Mouse (Mus musculus) limb, embryonic 10.5 days (tissue): Measurements from ENCODE around the gene Prr7. TPM values are rescaled to one million over a fixed set of nuclear protein-coding genes. Genes with fewer than 3 reads are reported as not detected.
A peak's percentile ranks its signal among the peaks of the same experiment; 100 is the strongest.

ENCODE experiments used
- microRNA-seq: library from miRNA; unstranded; fragments of <30 nt; microRNA quantifications from one replicate; pipeline ENCODE4, GENCODE M21; 2017
- polyA plus RNA-seq: library from polyadenylated mRNA; unstranded; fragments of >200 nt; fragmentation: Nextera tagmentation; extraction: Ambion mirVana; gene quantifications from 2 replicates; pipeline ENCODE4 v1.2.1, GENCODE M21; 2016

Prr7 gene
- polyA plus RNA-seq, 1 experiment from 2014 or later, result 0.34 TPM

Small RNA genes lying within 50 kb of the gene (microRNA-seq; reads per million reads assigned to microRNA genes)
- gene Mir6943 (not detected), gene Mir6944 (119 reads per million, percentile 50 among the genes with 10 or more reads in this experiment), gene Mir6945 (4.7 reads per million, percentile 8 among the genes with 10 or more reads in this experiment)

Other genes with a start within 250 kb of the Prr7 start
- gene Prelid1, start 143.8 kb upstream of the Prr7 start, polyA plus RNA-seq, result 472 and 529 TPM in 2 replicates
- 79.0 and 85.8 TPM in 2 replicates for gene Rab24, start 142.3 kb upstream of the Prr7 start, polyA plus RNA-seq
- 15.8 and 27.5 TPM in 2 replicates for gene Mxd3, start 134.4 kb upstream of the Prr7 start, polyA plus RNA-seq
- 112 and 113 TPM in 2 replicates for gene Lman2, start 101.5 kb upstream of the Prr7 start, polyA plus RNA-seq
- 0.70 and 1.1 TPM in 2 replicates for gene Rgs14, start 94.5 kb upstream of the Prr7 start, polyA plus RNA-seq
- not detected in 2 replicates for gene Slc34a1, start 66.1 kb upstream of the Prr7 start, polyA plus RNA-seq
- gene Pfn3, start 49.0 kb upstream of the Prr7 start, polyA plus RNA-seq, result not detected in 2 replicates
- 0.14 TPM in 1 of 2 replicates, not detected in the other for gene F12, start 37.5 kb upstream of the Prr7 start, polyA plus RNA-seq
- gene Grk6, start 19.2 kb upstream of the Prr7 start, polyA plus RNA-seq, result 63.6 and 71.1 TPM in 2 replicates
- 346 and 417 TPM in 2 replicates for gene Dbn1, start 23.8 kb downstream of the Prr7 start, polyA plus RNA-seq
- gene Pdlim7, start 49.4 kb downstream of the Prr7 start, polyA plus RNA-seq, result 202 and 206 TPM in 2 replicates
- gene Dok3, start 65.0 kb downstream of the Prr7 start, polyA plus RNA-seq, result 2.7 and 2.9 TPM in 2 replicates
- gene Ddx41, start 72.4 kb downstream of the Prr7 start, polyA plus RNA-seq, result 94.0 and 102 TPM in 2 replicates
- 65.8 and 70.7 TPM in 2 replicates for gene Fam193b, start 106.9 kb downstream of the Prr7 start, polyA plus RNA-seq
- gene Tmed9, start 109.5 kb downstream of the Prr7 start, polyA plus RNA-seq, result 111 and 123 TPM in 2 replicates
- gene B4galt7, start 135.6 kb downstream of the Prr7 start, polyA plus RNA-seq, result 30.9 and 31.6 TPM in 2 replicates
- gene Caml, start 158.7 kb downstream of the Prr7 start, polyA plus RNA-seq, result 48.1 and 53.3 TPM in 2 replicates
- 41.5 and 45.6 TPM in 2 replicates for gene Ddx46, start 170.8 kb downstream of the Prr7 start, polyA plus RNA-seq
- gene B230219D22Rik, start 228.9 kb downstream of the Prr7 start, polyA plus RNA-seq, result 55.5 and 65.2 TPM in 2 replicates